Mouse (Mus musculus): ENCODE measurements around the gene Susd1. TPM values are rescaled to one million over a fixed set of nuclear protein-coding genes. Genes with fewer than 3 reads are reported as not detected.

Susd1 gene
- total and polyA plus RNA-seq, 3 experiments = 49.0 to 180 (median 67.6) TPM

DNA sequence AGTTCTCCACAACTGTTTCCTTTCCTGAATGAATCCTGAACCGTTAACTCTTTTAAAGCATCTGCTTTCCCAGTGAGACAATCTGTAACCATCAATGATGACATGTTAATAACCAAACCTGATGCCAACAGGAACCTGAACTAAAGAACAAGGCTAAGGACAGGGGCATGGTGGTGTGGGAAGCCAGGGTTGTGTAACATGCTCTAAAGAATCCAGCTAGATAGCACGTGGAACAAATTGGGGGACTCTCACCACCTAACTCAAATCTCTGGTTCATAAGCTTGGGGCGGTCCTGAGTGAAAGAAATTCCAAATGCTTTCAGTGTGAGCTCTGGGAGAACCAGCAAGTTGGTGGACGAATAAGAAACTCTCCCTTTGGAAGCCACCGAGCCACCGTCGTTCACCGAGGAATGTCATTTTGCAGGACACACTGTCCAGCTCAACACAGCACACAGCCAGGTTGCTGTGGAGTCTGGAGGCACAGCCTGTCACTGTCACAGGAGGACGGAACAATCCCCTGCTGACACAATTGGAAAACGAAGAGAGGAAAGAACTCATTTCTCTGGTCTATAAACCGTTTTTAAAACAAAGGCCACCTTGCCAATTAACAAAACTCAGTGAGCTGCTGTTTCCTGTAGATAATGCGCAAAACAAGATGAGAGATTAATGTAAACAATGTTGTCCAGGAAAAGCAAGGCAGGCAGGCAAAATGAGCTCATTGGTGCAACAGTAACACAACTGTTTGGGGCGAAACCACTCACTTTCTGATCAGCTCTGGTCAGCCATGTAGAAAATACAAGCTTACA is 146.3 kb downstream of the Susd1 start (continued):
- 0 out of 2 replicates have a peak, but pooled peaks have one; percentile 55 for TF ChIP-seq ZMIZ1 (IDR thresholded peaks at IDR 0.05; ENCODE audit: low read depth, low read length)
- TF ChIP-seq JUND (IDR thresholded peaks at IDR 0.05; ENCODE audit: low read depth, low read length) = no peak
- TF ChIP-seq TCF12 (IDR thresholded peaks at IDR 0.05; ENCODE audit: low read depth, low read length) = peak; percentile 96
- no peak; the same call in 1 of the 2 replicates for TF ChIP-seq RAD21 (IDR thresholded peaks at IDR 0.05; ENCODE audit: low read depth, low read length)
- 0 out of 2 replicates have a peak, but pooled peaks have one; percentile 49 for TF ChIP-seq MEF2A (IDR thresholded peaks at IDR 0.05; ENCODE audit: extremely low read depth, insufficient replicate concordance, low read depth, low read length, poor library complexity, severe bottlenecking)
- no peak for TF ChIP-seq ZC3H11A (IDR thresholded peaks at IDR 0.05; ENCODE audit: low read depth, low read length)
- TF ChIP-seq UBTF (IDR thresholded peaks at IDR 0.05; ENCODE audit: borderline replicate concordance, insufficient read depth, low read depth, low read length) = no peak

DNA sequence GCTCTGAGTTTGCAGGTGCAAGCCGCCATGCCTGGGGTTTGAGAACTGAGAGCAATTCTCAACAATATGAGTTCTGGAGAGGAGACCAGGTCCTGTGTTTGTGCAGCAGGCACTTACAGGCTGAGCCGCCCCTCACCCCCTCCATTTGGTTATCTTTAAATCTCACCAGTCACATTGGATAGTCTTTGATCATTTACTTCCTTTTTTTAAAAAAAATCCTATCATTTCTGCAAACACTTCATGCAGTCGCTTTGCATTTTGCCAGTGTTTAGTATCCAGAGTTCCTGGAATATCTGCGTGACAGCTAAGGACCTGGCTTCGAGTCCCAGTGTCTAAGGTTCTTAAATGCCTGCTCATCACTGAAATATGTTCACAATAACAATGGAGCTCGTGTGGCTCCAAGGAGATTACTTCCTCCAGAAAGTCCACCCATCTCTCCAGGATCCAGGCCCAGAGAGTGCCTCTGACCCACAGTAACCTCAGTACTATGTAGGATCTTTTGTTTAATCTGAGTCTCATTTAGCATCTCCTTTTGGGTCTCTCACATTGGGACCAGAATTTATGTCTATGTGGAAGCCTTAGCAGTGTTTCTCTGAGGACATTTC is 147.4 kb downstream of the Susd1 start:
- H3K4me1 ChIP-seq (ENCODE audit: control insufficient read depth in 1 of 2, insufficient read depth in 2 of 2, low read length in 2 of 2) = peaks cover 16 to 32% of the 10 kb centered on the region in 2 experiments
- DNase-seq (ENCODE audit: low read depth, low spot score) = peak; percentile 70
- H3K9ac ChIP-seq (ENCODE audit: control insufficient read depth, low read depth, low read length, poor library complexity, severe bottlenecking) = peak overlapping the region; percentile 20
- H3K27me3 ChIP-seq (ENCODE audit: control insufficient read depth in 1 of 2, insufficient read depth in 2 of 2, low read length in 2 of 2) = no peaks in the 10 kb centered on the region
- H3K9me3 ChIP-seq (replicated peaks; ENCODE audit: insufficient read depth, low read length) = no peaks in the 10 kb centered on the region
- peaks cover 0 to 36% of the 10 kb centered on the region in 2 experiments; a peak in 2 of 4 replicates for H3K36me3 ChIP-seq (ENCODE audit: control insufficient read depth in 1 of 2, insufficient read depth in 2 of 2, low read length in 2 of 2)
- H3K79me2 ChIP-seq (ENCODE audit: control insufficient read depth, insufficient read depth, low read length, poor library complexity) = no peaks in the 10 kb centered on the region
- H3K4me3 ChIP-seq (ENCODE audit: control insufficient read depth in 1 of 2, insufficient read depth in 1 of 2, low read depth in 2 of 2, low read length in 2 of 2) = peak overlapping the region in 1 of 2 experiments; percentile 3; a peak in 3 of 4 replicates
- peak overlapping the region; percentile 68 for H3K27ac ChIP-seq (ENCODE audit: control insufficient read depth, low read depth, low read length)
- TF ChIP-seq TAL1 (IDR thresholded peaks at IDR 0.05; ENCODE audit: low read length) (no peak), EP300 (IDR thresholded peaks at IDR 0.05; ENCODE audit: low read depth in 1 of 2, low read length in 2 of 2) (peak; percentile 50 to 73), TCF12 (IDR thresholded peaks at IDR 0.05; ENCODE audit: low read depth, low read length) (peak; percentile 53), MEF2A (IDR thresholded peaks at IDR 0.05; ENCODE audit: extremely low read depth, insufficient replicate concordance, low read depth, low read length, poor library complexity, severe bottlenecking) (no peak), TBP (IDR thresholded peaks at IDR 0.05; ENCODE audit: low read depth, low read length) (no peak), MYB (IDR thresholded peaks at IDR 0.05; ENCODE audit: low read depth, low read length) (no peak), SIN3A (IDR thresholded peaks at IDR 0.05; ENCODE audit: low read length) (peak; percentile 60), ZKSCAN1 (IDR thresholded peaks at IDR 0.05; ENCODE audit: low read depth, low read length) (no peak), USF1 (IDR thresholded peaks at IDR 0.05; ENCODE audit: low read depth, low read length) (no peak), ZNF384 (IDR thresholded peaks at IDR 0.05; ENCODE audit: low read depth, low read length) (peak; percentile 81), ZC3H11A (IDR thresholded peaks at IDR 0.05; ENCODE audit: low read depth, low read length) (no peak), MAFK (IDR thresholded peaks at IDR 0.05; ENCODE audit: borderline replicate concordance, low read depth, low read length) (no peak), UBTF (IDR thresholded peaks at IDR 0.05; ENCODE audit: borderline replicate concordance, insufficient read depth, low read depth, low read length) (no peak), ELF1 (IDR thresholded peaks at IDR 0.05; ENCODE audit: low read depth, low read length) (no peak), JUND (IDR thresholded peaks at IDR 0.05; ENCODE audit: low read depth, low read length) (no peak), RCOR1 (IDR thresholded peaks at IDR 0.05; ENCODE audit: low read depth, low read length) (peak; percentile 73), MAX (IDR thresholded peaks at IDR 0.05; ENCODE audit: low read length) (no peak), NELFE (IDR thresholded peaks at IDR 0.05; ENCODE audit: low read depth, low read length) (no peak), MXI1 (IDR thresholded peaks at IDR 0.05; ENCODE audit: low read depth, low read length) (peak; percentile 43; the same call in 1 of the 2 replicates), SMC3 (IDR thresholded peaks at IDR 0.05; ENCODE audit: low read depth, low read length) (no peak), GABPA (IDR thresholded peaks at IDR 0.05; ENCODE audit: low read depth, low read length) (no peak), POLR2AphosphoS2 (IDR thresholded peaks at IDR 0.05; ENCODE audit: low read length) (no peak), E2F4 (IDR thresholded peaks at IDR 0.05; ENCODE audit: borderline replicate concordance, low read depth, low read length) (no peak), POLR2AphosphoS5 (IDR thresholded peaks at IDR 0.05; ENCODE audit: borderline replicate concordance, low read depth, low read length) (no peak), KAT2A (conservative IDR thresholded peaks at IDR 0.05; ENCODE audit: low read depth, low read length) (no peak), HCFC1 (IDR thresholded peaks at IDR 0.05; ENCODE audit: low read depth, low read length) (no peak), USF2 (IDR thresholded peaks at IDR 0.05; ENCODE audit: borderline replicate concordance in 1 of 2, insufficient read depth in 1 of 2, low read depth in 1 of 2, low read length in 2 of 2) (no peak), CHD1 (IDR thresholded peaks at IDR 0.05; ENCODE audit: low read depth, low read length) (no peak), RAD21 (IDR thresholded peaks at IDR 0.05; ENCODE audit: low read depth, low read length) (no peak)

All from MEL (cell line).